Mouse (Mus musculus): Measurements from ENCODE around the gene Hk2. TPM values are rescaled to one million over a fixed set of nuclear protein-coding genes. Genes with fewer than 3 reads are reported as not detected.
"Not testable (repeated sequence)": the region's sequence is repeated elsewhere in the genome, so short reads cannot be mapped to it uniquely, and the experiment has no call there.

The Hk2 gene
- total RNA-seq, 4 experiments from 2014 or later, result 3.0 to 8.0 (median 3.9) TPM

DNA sequence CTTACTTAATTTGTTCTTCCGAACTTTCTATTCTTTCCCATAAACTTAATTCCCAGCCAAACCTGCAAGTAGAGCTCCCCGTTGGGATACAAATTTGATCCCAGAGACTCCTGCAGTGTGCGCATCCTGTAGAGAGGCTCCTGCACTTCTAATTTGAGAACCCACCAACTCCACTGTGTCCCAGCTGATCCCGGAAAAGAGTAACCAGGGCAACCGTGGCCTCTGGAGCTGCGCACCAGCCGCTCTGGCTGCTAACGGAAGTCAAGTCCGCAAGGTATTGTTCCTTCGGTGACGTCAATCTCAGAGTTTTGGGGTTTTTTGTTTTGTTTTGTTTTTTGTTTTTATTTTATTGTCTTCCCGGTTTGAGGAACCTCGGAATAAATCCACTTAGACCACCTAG is 79.6 kb downstream of the Hk2 start:
- DNase-seq (ENCODE audit: low spot score in 2 of 2), result no peak

DNA sequence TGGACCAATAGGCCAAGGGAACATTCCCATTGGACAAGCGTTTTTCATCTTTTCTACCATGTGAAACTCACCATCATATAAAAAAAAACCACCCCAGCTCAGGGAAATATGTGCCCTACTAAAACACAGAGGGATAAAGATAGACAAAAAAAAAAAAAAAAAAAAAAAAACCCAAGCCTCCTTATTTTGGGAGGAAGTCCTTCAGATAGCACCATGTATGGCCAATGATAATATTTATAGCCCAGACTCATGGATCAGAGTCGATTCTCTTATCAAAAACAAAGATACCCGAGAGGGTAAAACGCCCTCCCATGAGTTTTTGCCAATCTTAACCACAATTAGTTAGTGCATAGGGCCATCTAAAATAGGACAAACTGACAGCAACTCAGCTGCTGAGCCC is 84.8 kb downstream of the Hk2 start:
- DNase-seq (ENCODE audit: low spot score in 2 of 2), result no peak

DNA sequence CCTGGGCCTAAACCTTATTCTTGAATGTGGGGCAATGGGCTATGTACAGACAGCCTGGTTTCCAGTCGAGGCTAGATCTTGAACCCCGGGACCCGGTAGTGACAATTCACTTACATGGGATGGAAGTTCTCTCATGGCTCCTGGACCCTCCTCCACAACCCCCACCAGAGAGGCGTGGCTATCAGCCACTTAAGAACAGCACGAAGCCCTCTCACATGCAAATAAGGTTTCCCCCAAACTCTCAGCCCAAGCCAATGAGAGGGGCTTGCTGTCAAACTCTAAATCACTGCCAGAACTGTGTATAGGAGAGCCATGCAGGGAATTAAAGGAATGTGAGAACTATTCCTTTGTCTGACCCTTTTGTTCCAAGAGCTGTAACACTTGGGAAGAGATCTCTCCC is 85.7 kb downstream of the Hk2 start:
- not testable (repeated sequence) for DNase-seq (ENCODE audit: low spot score in 2 of 2)

DNA sequence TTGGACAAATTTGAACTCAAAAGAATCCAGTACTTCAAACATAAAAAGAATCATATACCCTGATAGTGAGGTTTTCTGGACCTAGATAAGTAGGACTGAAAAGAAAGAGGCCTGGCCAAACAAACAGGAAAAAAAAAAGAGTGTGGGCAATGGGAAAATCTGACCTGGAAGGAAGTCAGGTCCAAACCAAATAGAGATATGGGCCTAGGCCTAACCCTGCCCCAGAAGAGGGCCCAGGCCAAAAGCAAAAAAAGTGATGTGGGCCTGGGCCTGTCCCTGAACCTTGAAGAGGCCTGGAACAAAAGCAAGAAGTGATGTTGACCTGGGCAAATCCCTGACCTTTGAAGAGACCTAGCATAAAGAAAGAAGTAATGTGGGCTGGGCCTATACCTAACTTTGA is 90.1 kb downstream of the Hk2 start:
- DNase-seq (ENCODE audit: low spot score in 2 of 2), result no peak

DNA sequence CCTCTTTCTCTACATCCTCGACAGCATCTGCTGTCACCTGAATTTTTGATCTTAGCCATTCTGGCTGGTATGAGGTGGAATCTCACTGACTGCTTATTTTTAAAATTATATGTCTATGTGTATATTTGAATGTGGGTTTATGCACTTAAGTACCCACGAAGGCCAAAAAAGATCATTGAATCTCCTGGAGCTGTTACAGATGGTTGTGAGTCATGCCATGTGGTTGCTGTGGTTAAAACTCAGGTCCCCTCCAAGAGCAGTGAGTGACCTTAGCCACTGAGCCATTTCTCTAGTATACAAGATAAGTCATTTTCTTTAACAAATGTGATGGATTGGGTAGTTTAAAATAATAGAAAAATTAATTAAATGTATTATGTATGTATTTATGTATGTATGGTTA is 95.0 kb downstream of the Hk2 start:
- not testable (repeated sequence) for DNase-seq (ENCODE audit: low spot score in 2 of 2)

DNA sequence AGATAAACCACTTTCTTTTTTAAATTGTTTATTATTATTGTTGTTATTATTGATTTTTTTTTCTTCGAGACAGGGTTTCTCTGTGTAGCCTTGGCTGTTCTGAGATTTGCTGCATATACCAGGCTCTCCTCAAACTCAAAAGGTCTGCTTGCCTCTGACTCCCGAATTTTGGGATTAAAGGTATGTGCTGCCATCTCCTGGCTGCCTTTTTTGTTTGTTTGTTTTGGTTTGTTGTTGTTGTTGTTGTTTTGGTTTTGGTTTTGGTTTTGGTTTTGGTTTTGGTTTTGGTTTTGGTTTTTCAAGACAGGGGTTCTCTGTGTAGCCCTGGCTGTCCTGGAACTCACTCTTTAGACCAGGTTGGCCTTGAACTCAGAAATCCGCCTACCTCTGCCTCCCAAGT is 96.6 kb downstream of the Hk2 start:
- DNase-seq (ENCODE audit: low spot score in 2 of 2), result not testable (repeated sequence)

Other genes with a start within 250 kb of the Hk2 start
- gene Pole4, start 69.1 kb downstream of the Hk2 start, total RNA-seq (2022), result 10 to 100 TPM; 28.4 to 31.3 (median 30.5) TPM
- gene Sema4f, start 165.3 kb upstream of the Hk2 start, total RNA-seq (2022), result 10 to 100 TPM; 35.0 to 36.1 (median 35.2) TPM
- gene M1ap, start 172.4 kb upstream of the Hk2 start, total RNA-seq (2022), result under 1 TPM in 3 of 4 experiments, not detected in 1; 0.33 to 0.57 (median 0.48) TPM

Measured in left cerebral cortex, adult 8-10 months (tissue).